Mouse (Mus musculus) heart, postnatal 14 days (tissue): ENCODE results near the gene Dusp2. TPM values are rescaled to one million over a fixed set of nuclear protein-coding genes. Genes with fewer than 3 reads are reported as not detected.
A peak's percentile ranks its signal among the peaks of the same experiment; 100 is the strongest.
"Not testable (repeated sequence)": the region's sequence is repeated elsewhere in the genome, so short reads cannot be mapped to it uniquely, and the experiment has no call there.

Experiments used
- DNase-seq, 2 experiments: peaks; one replicate each; pipeline ENCODE4 v3.0.0; 2021 to 2022
- intact Hi-C: fragments of 180-260 bp; cut with DNase I; formaldehyde crosslinking; loops from one replicate; pipeline ENCODE4 v1.15.1; 2025
- long read RNA-seq, 2 experiments: library from polyadenylated mRNA; stranded (forward); transcript quantifications; one replicate each; pipeline ENCODE4 v2.0.0; 2021
- total RNA-seq, 2 experiments: library from RNA; stranded (reverse); gene quantifications; 2 replicates each; pipeline ENCODE4 v1.2.3; 2021

The Dusp2 gene
- 1 to 10 TPM; 1.0 to 4.0 TPM for total RNA-seq
- long read RNA-seq, experiment 1, partial matches to known transcripts: 0 of 2 reads
- long read RNA-seq, experiment 1, other reads (novel, unspliced or antisense): 0 of 2 reads
- long read RNA-seq, experiment 2: 0 reads

- DNase-seq: peak; percentile 79 to 81
- intact Hi-C loops: no loop called here
Measured at GRCm38 (mm10) chr2:127335767-127336496, at the start of gene Dusp2. Dusp2 (plus strand) TSS chr2:127336159.

- intact Hi-C loops: no loop called here
- DNase-seq: no peak
Measured at GRCm38 (mm10) chr2:127292250-127292649, 43.7 kb upstream of the Dusp2 start.

DNA sequence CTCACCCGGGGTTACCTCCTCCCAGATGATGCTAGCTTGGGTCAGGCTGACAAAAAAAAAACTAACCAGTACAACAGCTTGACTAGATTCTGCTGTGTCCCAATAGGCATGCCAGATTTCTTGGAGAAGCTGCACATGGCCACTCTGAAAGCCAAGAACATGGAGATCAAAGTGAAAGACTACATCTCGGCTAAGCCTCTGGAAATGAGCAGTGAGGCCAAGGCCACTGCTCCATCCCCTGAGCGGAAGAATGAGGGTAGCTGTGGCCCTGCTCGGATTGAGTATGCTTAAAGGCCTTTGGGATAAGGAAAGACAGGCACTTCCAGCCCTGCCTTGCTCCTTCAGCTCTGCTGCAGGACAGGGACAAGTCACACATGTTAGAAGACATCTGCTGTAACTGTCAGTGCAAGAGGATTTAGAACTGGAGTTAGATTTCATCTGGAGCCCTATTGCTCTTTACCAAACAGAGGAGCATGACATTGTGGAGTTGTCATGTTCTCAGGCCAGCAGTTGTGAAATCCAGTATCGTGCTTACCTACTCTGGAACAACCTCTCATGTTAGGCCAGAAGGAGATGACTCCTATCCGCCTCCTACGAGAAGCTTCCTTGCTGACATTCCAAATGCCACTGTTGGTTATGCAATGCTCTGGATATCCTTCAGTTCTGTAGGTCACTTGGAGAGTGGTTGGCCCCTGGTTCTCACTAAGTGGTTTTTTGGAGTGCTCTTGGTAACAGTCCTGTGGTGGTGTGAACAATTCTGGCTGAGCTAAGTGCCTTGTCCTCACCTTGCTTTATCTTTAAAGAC lies 38.8 kb upstream of the Dusp2 start:
- no peak for DNase-seq
- intact Hi-C loops: no loop called here

DNA sequence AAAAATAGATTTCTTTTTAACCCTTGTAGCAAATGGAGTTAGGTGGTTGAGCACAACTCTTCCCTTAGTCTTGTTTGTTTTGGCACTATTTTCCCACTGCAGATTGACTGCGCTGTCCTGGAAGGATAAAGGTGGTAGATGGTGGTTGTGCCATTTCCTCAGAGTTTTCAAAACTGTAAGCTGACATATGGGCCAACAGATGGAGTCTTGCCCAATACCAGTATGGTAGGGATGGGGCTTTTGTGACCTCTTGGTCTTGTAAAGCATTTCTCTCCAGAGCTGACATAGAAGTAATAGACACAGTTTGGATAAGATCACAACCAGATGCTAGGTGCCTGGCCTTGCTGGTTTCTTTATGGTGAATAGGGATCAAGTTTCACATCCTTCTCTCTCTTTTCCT lies 37.9 kb upstream of the Dusp2 start:
- DNase-seq: no peak
- intact Hi-C loops: no loop called here

DNA sequence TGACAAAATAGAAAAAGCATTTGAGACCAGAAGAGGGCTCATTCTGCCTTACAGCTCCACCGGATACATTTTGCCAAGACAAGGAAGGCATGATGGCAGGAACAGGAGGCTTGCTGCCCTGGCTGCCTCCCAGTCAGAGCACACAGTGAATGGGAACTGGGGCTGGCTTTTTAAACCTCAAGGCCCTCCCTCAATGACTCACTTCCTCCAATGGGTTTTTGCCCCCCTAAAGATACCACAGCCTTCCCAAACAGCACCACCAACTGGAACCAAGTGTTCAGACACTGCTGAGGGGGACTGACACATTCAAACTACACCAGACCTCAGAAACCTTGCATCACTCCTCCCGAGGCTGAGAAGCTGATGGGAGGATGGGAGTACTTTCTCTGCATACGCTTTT lies 35.3 kb upstream of the Dusp2 start:
- DNase-seq: no peak
- intact Hi-C loops: no loop called here

GRCm38 (mm10) chr2:127301883-127302282 lies 34.1 kb upstream of the Dusp2 start:
- intact Hi-C loops: no loop called here
- no peak for DNase-seq

DNA sequence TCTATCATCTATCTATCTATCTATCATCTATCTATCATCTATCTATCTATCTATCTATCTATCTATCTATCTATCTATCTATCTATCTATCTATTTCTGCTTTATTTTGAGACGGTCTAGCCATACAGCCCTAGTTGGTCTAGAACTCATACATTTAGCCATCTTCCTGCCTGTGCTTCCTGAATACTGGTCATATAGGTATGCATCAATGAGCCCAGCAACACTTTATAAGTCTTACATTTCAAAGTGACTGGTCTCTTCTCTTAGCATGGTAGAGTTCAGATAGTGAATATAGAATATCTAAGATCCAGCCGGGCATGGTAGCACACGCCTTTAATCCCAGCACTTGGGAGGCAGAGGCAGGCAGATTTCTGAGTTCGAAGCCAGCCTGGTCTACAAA lies 31.8 kb upstream of the Dusp2 start:
- intact Hi-C loops, DNase-seq: not testable (repeated sequence)

- DNase-seq: no peak
- intact Hi-C loops: no loop called here
Measured at GRCm38 (mm10) chr2:127304609-127305210, 31.2 kb upstream of the Dusp2 start.

DNA sequence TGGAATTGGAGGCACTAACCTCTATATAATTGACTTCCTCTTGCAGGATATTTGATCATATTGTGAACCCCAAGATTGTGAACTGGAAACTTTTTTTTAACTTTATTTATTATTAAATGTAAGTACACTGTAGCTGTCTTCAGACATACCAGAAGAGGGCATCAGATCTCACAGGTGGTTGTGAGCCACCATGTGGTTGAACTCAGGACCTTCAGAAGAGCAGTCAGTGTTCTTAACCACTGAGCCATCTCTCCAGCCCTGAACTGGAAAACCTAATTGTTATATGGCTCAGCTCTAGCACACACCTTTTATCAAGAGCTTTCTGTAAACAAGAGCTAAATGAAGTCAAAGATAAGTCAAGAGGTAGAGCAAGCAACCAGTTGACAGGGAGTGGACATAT lies 29.8 kb upstream of the Dusp2 start:
- intact Hi-C loops: loop anchor here (2.0 kb wide), 1 partner anchor 35 kb away; no protein-coding TSS in a partner anchor
- DNase-seq: no peak

DNA sequence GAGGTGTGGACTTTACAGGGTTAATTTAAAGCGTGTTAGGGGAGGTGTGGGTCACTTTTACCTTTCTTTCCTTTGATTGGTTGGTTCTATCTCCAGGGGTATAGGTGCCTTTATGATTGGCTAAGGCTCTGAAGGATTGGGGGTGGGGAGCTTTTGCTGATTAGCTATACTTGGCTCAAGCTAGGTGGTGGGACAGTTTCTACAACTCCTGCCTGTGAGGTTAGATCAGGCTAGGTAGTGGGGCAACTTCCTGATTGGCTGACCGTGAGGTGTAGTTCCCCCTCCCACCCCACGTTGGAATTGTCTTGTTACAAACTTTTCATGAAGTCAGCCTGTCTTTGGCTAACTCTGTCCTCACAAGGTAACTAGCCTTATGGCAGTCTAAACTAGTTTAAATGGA lies 28.8 kb upstream of the Dusp2 start:
- DNase-seq: no peak
- intact Hi-C loops: loop anchor here (2.0 kb wide), 1 partner anchor 34 kb away; no protein-coding TSS in a partner anchor

GRCm38 (mm10) chr2:127308660-127309059 lies 27.3 kb upstream of the Dusp2 start:
- intact Hi-C loops: no loop called here
- DNase-seq: no peak

DNA sequence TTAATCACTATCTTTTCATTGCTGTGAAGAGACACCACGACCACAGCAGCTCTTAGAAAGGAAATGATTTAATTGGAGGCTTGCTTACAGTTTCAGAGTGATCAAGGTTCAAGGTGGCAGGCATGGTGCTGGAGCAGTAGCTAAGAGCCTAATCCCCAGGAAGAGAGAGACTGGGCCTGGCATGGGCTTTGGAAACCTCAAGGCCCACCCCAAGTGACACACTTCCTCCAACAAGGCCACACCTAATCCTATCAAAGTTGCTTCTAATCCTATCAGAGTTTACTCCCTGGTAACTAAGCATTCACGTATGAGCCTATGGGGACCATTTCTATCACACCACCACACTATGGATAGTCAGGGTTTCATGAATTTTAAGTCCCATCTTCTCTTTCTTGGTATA lies 25.7 kb upstream of the Dusp2 start:
- intact Hi-C loops: no loop called here
- DNase-seq: no peak

- intact Hi-C loops: no loop called here
- no peak for DNase-seq
Measured at GRCm38 (mm10) chr2:127310685-127311084, 25.3 kb upstream of the Dusp2 start.

DNA sequence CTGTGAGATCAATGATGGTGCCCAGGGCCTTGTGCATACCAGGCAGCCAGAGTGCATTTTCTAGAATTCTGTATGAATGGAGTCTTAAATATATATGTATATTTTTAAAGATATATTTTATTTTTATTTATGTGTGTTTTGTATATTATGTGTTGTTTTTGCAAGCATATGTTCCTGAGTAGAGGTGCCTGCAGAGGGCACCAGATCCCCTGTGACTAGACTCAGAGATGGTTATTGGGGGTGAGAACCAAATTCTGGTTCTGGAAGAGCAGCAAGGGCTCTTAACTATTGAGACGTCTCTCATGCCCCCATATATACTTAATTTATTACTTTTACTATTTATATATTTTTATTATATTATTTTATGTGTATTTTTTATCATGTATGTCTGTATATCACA lies 24.8 kb upstream of the Dusp2 start:
- no peak for DNase-seq
- intact Hi-C loops: no loop called here

DNA sequence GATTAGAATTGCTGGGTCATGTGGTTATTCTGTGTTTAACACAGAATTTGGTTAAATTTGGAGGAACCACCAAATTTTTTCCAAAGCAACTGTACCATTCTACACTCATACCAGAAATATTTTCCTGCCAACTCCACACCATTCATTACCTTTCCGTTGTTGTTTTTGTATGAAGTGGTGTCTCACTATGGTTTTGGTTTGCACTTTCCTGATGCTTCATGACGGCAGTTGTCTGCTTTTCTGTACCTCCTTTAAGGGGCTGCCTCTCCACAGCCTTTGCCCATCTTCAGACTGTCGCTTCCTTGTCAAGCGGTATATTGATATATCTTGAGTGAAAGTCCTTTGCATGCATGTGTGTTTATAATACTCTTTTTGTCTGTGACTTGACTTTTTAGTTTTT lies 23.2 kb upstream of the Dusp2 start:
- DNase-seq: no peak
- intact Hi-C loops: loop anchor here (1.0 kb wide), 1 partner anchor 30 kb away; no protein-coding TSS in a partner anchor

DNA sequence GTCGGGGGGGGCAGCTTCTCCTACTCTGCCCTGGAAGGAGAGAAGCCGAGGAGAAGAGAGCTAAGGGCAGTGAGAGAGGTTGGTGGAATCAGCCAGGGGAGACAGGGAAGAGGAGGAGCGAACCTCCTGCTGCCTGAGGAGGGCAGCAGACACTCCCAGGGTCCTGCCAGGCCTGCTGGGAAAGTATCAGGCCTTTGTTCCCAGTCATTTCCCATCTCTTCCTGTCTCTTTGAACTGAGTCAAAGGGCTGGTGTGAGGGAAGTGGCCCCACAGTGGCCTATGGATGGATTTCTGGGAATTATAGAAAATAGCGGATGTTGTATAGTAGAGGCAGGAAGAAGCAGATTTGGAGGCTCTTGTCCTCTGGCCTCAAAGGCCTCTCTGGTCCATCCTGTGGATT lies 22.1 kb upstream of the Dusp2 start:
- DNase-seq: no peak

DNA sequence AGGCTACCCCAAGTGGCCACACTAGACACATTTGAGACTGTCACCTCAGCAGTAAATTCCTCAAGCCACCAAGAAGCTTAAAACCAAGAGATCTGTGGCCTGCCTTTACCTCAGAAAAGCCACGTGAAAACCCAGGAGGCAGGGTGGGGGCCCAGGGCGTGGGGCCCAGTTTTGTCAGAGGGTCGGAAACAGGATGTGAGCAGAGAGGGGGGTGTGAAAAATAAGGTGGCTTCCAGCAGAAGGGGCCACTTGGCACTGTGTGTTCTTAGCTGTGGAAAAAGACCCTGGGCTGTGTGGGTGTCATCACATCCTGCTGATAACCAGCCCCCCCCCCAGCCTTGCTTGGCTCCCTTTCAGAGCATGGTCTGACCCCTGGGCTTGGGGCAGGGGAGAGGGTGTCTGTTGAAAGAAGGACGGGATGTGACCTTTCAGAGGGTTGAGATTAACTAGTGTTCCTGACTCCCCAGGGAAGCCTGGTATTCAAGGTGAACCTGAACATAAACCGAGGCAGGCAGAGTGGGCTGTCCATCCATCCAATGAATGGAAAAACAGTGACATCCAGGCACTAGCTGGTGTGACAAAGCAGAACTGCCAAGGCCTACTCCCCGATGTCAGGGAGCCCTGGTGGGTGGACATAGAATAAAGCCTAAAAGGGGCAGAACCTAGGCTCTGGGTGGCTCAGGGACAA lies 21.3 kb upstream of the Dusp2 start:
- DNase-seq: peak in 1 of 2 experiments; percentile 19
- intact Hi-C loops: no loop called here

More for the DNA sequence above, 22.1 kb upstream of the Dusp2 start:
- intact Hi-C loops: loop anchor here (1.0 kb wide), 1 partner anchor 28 kb away; no protein-coding TSS in a partner anchor

DNA sequence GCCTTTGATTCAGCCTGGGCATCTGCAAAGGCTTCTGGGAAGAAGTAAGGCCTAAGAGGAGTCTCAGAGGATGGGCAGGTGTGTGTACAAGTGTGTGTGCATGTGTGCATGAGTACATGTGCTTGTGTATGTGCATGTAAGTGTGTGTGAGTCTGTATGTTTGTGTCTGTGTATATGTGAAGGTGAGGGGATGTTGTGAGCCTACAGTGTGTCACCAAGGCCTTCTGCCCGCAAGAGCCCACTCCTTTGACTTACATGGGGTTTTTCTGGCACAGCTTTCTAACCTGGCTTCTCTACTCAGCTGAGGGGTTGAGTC lies 20.8 kb upstream of the Dusp2 start:
- intact Hi-C loops: no loop called here
- DNase-seq: no peak

- intact Hi-C loops: no loop called here
- no peak for DNase-seq
Measured at GRCm38 (mm10) chr2:127316431-127316830, 19.5 kb upstream of the Dusp2 start.

- no peak for DNase-seq
- intact Hi-C loops: no loop called here
Measured at GRCm38 (mm10) chr2:127318136-127318535, 17.8 kb upstream of the Dusp2 start.

DNA sequence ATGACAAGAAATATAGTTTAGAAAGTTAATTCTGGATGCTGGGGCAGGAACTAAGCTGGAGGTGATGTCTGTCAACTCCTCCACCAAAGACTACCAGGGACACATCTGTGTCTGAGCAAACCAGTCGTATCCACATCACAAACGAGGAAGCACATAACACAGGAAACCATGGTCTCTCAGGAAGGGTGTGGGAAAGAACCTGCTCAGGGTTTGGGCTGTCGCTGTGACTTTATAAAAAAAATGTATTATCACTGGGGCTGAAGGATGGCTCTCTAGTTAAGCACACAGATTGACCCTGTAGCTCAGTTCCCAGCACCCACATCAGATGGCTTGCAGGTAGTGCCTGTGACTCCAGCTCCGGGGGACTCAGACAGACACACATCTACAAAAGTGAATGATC lies 16.9 kb upstream of the Dusp2 start:
- no peak for DNase-seq
- intact Hi-C loops: no loop called here
